Mouse (Mus musculus): ENCODE measurements around the gene Exosc3.
A peak's percentile ranks its signal among the peaks of the same experiment; 100 is the strongest.

Gene Exosc3

GRCm38 (mm10) chr4:45342286-45343155, at the start of gene Exosc3:
Gene Exosc3 (minus strand): TSS chr4:45342732.
- TF ChIP-seq GATA4 (IDR thresholded peaks at IDR 0.05; ENCODE audit: insufficient replicate concordance, low read length): no peak

GRCm38 (mm10) chr4:45392099-45392498, 49.6 kb upstream of the Exosc3 start:
- no peak for TF ChIP-seq GATA4 (IDR thresholded peaks at IDR 0.05; ENCODE audit: insufficient replicate concordance, low read length)

GRCm38 (mm10) chr4:45376573-45376972, 34.0 kb upstream of the Exosc3 start:
- TF ChIP-seq GATA4 (IDR thresholded peaks at IDR 0.05; ENCODE audit: insufficient replicate concordance, low read length): no peak

- TF ChIP-seq GATA4 (IDR thresholded peaks at IDR 0.05; ENCODE audit: insufficient replicate concordance, low read length): no peak
These were observed 32.3 kb upstream of the Exosc3 start for GRCm38 (mm10) chr4:45374879-45375278.

- no peak for TF ChIP-seq GATA4 (IDR thresholded peaks at IDR 0.05; ENCODE audit: insufficient replicate concordance, low read length)
These were observed 28.7 kb upstream of the Exosc3 start for GRCm38 (mm10) chr4:45371261-45371660.

GRCm38 (mm10) chr4:45356653-45357052, 14.1 kb upstream of the Exosc3 start:
- TF ChIP-seq GATA4 (IDR thresholded peaks at IDR 0.05; ENCODE audit: insufficient replicate concordance, low read length): no peak

GRCm38 (mm10) chr4:45341669-45342249, 773 bp downstream of the Exosc3 start, which contains the start of gene Dcaf10:
Gene Dcaf10 (plus strand): TSS chr4:45342101.
- TF ChIP-seq GATA4 (IDR thresholded peaks at IDR 0.05; ENCODE audit: insufficient replicate concordance, low read length): peak; percentile 76; the same call in 1 of the 2 replicates

GRCm38 (mm10) chr4:45341226-45341625, 1.3 kb downstream of the Exosc3 start:
- no peak for TF ChIP-seq GATA4 (IDR thresholded peaks at IDR 0.05; ENCODE audit: insufficient replicate concordance, low read length)

GRCm38 (mm10) chr4:45332466-45332865, 10.1 kb downstream of the Exosc3 start:
- TF ChIP-seq GATA4 (IDR thresholded peaks at IDR 0.05; ENCODE audit: insufficient replicate concordance, low read length): no peak

- TF ChIP-seq GATA4 (IDR thresholded peaks at IDR 0.05; ENCODE audit: insufficient replicate concordance, low read length): no peak
These were observed 11.4 kb downstream of the Exosc3 start for GRCm38 (mm10) chr4:45331139-45331538.

GRCm38 (mm10) chr4:45320159-45320816, 22.2 kb downstream of the Exosc3 start:
- TF ChIP-seq GATA4 (IDR thresholded peaks at IDR 0.05; ENCODE audit: insufficient replicate concordance, low read length): peak; percentile 14; the same call in 1 of the 2 replicates

- no peak for TF ChIP-seq GATA4 (IDR thresholded peaks at IDR 0.05; ENCODE audit: insufficient replicate concordance, low read length)
These were observed 31.5 kb downstream of the Exosc3 start for GRCm38 (mm10) chr4:45311056-45311455.

- TF ChIP-seq GATA4 (IDR thresholded peaks at IDR 0.05; ENCODE audit: insufficient replicate concordance, low read length): no peak
These were observed 33.9 kb downstream of the Exosc3 start for GRCm38 (mm10) chr4:45308606-45309005.

- TF ChIP-seq GATA4 (IDR thresholded peaks at IDR 0.05; ENCODE audit: insufficient replicate concordance, low read length): no peak
These were observed 34.5 kb downstream of the Exosc3 start for GRCm38 (mm10) chr4:45308046-45308445.

- TF ChIP-seq GATA4 (IDR thresholded peaks at IDR 0.05; ENCODE audit: insufficient replicate concordance, low read length): no peak
These were observed 37.0 kb downstream of the Exosc3 start for GRCm38 (mm10) chr4:45305536-45305935.

All from liver, adult (tissue).